Mouse (Mus musculus) kidney, postnatal 4 days (tissue): Measurements from ENCODE around the gene Zmat3.

ENCODE experiments used
- DNase-seq, 2 experiments: peaks; one replicate each; pipeline ENCODE4 v3.0.0; 2021; ENCODE audit warnings: mixed read lengths in 2 of 2

Gene Zmat3

DNA sequence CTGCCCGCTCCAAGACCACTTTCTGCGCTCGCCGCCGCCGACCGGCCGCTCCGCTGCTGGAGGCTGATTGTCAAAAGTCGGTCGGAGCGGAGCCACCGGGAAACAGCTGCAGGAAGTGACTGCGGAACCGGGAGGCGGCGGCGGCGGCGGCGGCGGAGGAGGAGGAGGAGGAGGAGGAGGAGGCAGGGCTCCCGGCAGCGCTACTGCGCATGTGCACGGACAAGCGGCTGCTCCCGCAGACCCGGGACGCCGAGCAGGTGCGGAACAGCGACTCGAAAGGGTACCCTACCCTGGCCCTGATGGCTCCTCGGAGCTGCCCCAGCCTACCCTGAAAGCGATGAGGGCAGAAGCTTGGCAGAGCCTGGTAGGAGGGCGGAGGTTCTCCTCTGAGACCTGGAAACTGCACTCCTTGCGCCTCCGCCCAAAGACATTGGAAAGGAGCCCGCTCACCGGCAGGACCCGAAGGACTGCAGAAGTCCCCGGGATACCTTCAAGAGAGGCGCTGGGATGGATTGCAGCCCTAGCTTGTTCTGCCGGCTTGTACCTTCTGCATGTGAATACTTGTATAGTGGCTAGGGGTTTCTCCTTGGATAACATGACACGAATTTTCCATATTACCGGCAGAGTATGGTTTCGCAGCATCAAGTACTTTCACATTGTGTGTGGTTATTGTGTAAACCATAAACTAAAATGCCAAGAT is at the start of gene Zmat3:
TSS of gene Zmat3 (minus strand) at position 469 of the 700 bp plus-strand sequence.
- peak; percentile 85 to 91 for DNase-seq

DNA sequence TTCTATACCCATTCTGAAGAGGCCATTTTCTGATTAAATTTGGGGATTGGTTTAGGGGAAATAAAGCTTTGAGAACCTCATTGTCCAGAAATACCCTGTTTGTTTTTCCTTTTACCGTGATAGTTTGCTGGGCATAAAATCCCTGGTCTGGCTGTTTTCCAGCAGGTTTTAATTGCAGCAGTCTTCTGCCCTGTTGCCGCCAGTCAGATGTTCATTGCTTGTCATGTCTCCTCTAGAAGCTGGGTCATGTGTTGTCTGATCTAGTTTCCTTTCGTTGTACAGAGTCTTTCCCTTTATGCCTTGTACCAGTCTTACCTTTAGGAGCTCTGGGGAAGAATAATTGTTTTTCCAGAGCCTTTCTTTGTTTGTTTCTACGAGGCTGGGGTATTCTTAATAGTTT is 48.6 kb upstream of the Zmat3 start:
- DNase-seq, result no peak

DNA sequence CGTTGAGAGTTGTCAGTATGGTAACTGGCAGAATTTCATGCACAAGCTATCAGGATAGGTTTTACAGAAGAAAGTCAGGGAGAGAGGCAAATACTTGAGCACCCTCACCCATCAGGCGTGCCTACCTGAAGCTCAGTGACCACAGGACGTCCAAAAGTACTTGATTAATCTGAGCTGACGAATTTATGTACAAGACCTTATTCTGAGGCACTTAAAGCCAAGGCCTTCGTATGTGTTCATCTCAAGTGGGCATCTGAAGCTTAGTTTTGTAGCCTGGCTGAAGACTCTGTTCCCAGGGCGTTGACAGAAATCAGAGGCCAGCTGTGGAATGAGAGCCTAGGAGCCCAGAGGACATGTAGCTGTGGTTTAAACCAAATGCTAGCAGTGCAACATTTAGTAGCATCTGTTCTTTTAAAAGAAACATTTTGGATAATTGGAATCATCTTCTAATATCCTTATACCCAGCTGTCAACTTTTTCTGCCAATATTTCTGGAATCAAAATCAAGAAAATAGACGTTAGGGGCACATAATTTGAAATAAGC is 46.8 kb upstream of the Zmat3 start:
- no peak for DNase-seq

DNA sequence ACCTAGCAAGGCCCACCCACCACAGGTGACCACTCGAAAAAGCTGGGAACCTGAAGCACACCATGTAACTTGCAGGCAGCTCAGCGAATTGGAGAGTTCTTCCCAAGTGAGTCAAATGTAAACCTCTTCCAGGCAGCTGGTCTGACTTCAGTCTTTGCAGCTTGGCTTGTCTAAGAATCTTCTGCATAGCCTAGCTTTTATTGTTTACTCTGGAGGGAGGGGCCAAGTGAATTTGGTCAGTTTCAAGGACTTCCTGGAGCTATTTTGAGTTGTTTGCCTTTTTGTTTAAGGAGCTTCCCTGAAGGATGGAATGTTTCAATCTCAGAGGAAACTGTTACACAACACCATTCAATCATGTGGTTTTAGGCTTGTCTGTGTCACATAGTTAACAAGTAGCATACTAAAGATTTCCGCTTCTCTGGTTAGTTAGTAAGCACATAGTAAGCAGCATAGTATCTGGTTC is 43.0 kb upstream of the Zmat3 start:
- DNase-seq, result no peak

DNA sequence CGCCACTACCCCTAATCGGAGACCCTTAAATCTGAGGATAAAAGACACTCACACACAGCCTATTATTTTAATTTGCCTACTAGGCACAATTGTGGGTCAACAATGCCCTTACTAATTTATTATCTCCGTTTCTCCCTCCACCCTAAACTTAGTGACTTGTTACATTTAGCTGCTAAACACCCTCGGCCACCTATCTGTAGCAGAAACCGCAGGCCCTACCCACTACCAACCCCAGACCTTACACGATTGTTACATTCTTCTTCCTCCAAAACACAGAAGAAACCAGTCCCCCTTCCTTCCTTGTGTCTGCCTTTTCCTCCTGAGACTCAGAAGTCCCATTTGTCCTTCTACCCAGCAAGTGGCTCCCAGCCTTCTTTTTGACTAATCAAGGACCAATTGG is 41.0 kb upstream of the Zmat3 start:
- no peak for DNase-seq

DNA sequence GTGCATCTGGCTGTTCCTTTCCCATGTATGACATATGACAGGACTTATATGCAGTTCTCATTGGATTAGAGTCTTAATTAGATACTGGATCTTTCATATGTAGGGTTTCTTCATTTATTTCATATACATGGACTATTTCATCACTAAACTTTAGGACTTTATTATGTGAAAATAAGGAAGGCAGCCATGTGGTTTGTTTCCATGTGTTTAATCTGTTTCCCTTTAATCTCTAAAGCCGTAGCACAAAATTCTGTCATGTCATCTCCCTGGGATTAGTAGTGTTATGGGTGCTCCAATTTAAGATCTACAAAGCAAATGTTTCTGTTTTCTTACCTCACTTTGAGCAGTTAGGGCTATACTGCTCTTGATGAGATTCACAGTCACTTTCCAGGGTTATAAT is 39.9 kb upstream of the Zmat3 start:
- no peak for DNase-seq

DNA sequence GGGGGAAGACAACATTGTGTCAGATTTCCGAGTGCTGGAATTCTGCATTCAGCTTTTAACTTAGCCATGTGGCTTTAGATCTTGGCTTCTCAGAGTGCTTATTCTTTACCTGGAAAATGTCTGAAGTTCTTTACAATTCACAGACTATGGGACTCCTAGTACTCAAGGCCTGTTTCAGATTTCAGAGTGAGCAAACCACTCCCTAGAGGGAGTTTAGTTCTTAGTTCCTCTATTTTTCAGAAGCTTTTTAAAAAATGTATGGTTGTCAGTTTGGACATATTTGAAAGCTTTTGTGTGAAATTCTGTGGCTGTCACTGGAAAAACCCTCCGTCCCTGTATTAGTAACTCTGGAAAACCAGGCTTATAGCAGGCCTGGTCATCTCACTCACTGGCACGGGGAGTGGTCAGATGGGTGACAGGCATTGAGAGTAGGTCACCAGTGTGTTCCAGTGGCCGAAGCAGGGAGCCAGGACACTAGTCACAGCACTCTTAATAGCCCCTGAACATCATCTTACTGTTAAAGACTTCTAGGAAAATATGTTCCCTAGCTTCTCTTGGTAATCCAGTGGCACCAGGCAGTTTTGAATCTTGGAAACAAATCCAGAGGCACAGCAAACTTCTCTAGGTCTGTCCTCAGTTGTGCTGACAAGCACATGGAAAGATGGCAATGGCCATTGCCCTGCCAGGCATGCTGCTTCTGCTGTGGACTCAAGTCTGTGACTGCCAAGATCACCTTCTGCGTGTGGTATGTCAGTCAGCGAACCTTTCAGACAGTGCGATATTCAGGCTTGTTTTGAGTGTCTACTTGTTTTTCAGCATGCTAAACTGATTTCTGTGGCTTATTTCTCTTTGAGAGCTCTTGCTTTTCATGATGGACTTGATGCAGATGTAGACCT is 37.4 kb upstream of the Zmat3 start:
- DNase-seq, result no peak

DNA sequence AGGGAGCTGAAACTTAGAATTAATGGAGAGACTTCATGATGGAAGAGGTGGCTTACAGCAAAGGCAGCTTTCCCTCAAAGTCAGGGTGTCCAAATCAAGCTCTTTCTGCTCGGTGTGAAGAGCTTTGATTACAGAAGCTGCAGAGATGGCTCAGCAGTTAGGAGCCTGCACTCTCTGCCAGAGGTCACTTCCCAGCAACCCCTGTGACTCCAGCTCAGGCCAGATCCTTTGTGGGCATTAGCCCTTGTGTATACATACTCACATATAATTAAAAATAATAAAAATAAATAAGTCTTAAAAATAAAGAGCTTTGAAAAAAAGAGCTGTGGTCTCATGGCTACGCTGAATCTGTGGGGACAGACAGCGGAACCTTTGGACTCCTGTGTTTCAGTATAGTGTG is 35.8 kb upstream of the Zmat3 start:
- no peak for DNase-seq

DNA sequence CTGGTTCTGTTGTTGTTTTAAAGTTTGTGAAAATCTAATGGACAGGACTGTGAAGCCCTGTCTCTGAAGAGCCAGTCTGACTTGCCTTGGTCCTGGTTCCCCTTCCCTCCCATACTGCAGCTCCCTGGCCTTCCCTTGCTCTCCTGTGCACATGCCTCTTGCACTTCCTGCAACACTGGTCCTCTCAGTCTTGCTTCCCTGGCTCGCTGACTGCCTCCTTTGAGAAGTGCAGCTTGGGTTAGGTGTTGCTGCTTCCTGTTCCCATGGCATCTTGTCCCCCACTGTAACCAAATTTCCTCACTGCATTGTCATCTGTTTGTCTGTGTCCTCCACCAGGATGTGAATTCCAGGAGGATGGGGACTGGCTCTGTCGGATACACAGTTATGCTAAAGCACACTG is 34.1 kb upstream of the Zmat3 start:
- peak; percentile 14 to 30 for DNase-seq

DNA sequence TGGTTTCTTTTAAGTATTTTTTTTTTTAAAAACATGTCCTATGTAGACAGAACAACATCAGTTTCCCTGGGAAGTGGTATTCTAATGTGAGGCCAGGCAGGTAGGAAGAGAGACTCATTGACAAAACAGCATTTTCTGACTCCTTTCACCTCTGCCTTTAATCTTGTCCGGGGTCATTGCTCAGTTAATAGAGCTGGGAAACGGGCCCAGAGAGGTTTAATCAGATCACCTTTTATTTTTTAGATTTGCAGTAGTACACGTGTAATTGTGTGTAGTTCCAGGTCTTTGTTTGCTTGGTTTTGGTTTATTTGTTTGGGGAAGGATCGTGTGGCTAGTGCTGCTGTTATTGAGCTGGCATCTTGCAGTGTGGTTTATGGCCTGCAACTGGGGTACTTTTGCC is 33.6 kb upstream of the Zmat3 start:
- no peak for DNase-seq

DNA sequence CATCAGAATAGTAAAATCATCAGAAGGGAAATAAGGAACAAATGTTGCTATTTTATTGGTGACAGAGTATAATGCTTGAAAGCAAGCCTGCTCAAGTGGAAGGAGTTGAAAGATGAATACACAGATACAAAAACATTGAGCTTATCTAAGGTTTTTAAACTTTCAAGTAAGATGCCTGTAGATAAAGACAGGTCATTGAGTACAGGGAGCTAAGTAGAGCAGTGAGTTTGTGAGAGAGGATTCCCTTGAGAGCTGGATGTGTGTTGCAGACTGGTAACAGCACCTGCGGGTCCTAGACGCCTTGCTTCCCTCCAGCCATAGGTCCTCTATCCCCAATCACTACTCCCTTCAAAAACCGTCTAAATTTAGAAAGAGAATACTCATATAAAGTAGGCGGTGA is 32.8 kb upstream of the Zmat3 start:
- DNase-seq, result no peak

DNA sequence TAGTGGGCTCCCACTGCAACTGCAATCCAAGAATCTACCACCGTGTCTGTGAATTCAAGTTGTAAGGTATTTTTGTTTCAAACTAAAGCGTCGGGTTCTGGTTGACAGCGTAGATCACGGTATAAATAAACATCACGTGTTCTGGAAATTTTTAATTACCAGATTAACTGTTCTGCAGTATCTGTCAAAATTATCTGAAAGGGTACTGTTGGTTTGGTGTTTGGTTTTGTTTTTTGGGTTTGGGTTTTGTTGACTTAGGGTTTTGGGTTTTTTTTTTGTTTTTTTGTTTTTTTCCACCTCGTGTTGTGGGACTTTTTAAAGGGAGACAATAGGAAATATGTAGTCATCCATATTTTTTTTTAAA is 32.3 kb upstream of the Zmat3 start:
- DNase-seq, result no peak

DNA sequence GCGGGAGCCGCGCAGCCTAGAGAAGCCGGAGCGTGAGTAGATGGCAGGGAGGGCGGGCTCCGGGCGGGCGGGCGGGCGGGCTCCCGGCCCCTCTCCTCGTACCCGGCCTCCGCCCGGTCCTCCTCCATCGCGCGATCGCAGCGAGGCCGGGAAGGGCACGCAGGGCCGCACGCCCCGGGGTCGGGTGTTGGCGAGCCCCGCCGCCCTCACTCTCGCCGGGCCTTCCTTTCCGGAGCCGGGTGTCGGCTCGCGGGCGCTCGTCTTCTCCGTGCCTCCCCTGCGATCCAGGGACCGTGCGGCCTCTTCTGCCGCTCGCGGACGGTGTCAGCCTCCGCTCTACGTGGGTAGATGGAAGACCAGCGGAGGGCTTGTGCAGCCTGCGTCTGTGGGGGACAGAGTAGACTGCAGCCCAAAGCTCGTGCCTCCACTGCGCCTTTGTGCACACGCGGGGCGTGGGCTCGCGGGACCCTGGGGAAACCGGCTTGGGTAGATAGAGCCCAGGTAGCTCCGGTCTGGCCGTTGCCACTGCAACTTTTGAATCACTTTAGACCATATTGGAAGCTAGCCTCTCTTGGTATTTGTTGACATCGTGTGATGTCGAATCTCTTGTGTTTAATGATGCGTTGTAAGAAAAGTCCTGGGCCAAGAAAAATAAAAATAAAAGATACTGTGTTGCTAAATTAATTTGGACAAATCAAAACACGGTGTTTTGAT is 31.8 kb upstream of the Zmat3 start, which contains the start of gene Pik3ca:
TSS of gene Pik3ca (plus strand) at position 211 of the 714 bp plus-strand sequence.
- peak; percentile 68 to 78 for DNase-seq

DNA sequence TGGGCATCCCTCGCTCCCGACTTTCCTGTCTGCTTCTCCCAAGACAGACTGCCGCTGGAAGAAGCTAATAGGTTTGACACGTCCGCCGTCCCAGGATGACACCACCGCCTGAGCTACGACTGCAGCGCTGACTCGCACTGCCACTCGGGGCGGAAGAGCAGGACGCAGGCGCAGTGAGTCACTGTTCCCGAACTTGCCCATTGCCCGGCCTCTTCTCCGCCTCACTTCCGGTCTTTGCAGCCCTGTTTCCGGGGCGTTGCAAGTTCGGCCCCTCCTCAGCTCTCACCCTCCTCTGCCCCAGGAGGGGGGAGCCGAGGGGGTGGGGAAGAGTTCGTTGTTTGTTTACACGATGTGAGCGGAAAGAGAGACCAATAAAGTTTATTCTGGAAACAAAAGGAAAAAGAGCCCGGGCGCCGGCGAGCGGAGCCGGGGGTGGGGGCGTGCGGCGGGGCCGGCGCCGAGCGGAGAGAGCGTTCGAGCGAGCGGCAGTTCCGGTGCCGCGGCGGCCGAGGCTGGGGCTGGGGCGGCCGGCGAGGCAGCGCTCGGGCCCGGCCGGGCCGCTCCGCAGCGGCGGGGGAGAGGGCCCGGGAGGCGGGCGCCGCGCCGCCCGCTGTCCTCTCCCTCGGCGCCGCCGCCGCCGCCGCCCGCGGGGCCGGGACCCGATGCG is 31.1 kb upstream of the Zmat3 start:
- DNase-seq, result peak; percentile 96 to 98

DNA sequence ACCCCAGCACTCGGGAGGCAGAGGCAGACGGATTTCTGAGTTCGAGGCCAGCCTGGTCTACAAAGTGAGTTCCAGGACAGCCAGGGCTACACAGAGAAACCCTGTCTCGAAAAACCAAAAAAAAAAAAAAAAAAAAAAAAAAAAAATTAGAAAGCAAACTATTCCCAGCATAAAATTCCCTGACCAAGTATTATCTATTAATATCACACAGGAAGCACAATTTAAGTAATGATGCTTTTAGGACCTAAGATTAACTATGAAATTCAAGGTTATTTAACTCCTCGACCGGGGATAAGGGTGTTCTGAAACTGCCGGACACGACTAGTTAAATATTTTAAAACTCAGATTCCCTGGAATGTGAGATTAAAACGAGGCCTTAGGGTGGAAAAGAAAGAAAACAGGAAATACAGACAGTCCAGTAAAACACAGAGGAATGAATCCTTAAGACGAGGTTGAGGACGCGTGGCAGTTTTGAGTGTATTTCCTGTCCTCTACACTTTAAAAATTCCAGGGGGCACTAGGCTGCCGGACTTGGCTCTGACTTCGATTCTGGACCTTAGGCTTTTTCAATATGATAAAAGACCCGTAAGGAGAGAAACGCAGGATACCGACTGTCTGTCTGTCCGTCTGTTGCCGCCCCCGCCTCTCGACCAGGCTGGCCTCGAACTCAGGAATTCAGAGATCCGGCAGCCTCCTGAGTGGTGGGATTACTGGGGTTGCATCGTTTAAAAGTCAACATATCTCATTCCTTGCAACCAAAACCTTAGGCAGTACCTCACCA is 30.1 kb upstream of the Zmat3 start:
- peak; percentile 52 to 66 for DNase-seq

DNA sequence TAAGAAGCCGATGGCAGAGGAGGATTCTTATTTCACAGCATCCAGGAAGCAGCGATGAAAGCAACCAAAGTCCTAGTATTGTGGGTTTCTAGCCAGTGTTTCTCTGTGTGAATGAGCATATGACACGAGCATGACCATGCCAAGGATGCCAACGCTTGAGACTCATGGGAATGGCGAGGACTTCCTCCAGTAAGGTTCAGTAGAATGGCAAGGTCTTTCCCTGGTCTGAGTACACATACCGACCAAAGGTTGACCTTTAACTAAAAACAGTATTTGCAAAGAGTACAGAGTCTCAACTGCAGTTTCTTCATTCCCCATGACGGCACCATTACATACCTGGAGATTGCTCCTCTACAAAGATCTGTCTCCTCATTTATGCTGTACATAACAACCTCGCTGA is 28.2 kb upstream of the Zmat3 start:
- DNase-seq, result no peak

DNA sequence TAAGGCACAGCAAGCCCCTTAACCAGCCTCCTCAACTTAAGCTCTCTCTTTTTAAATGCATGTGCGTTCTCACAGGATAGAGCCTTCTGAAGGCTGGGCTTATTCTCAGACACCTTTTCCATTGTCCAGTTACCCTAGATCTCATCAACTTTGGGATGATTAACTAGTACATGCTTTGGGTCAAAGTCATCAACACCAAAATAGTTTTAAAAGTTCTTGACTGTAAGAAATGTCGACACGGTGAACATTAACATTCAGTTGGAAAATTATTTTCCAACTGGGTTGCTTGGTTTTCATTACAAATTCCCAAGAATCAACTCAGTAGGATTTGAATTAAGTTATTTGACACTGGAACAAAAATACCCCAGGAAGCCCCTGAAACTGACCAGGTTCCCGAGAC is 27.0 kb upstream of the Zmat3 start:
- no peak for DNase-seq

DNA sequence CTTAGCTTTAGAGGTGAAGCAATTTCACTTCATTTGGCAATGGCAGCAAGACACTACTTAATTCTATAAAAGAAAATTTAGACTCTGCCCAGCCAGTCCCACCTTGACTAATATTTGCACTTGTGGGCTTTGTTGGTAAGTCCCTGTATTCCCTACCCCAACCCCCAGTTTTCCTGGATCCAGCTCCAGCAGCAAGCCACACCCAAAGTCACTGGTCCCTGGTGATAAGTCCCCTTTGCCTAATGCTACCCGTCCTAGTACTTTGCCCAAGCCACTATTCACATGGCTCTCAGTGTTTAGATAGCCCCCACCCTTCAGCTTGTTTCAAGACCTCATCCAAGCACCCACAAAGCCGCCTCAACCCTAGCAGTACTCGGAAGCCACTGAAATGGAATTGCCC is 15.7 kb upstream of the Zmat3 start:
- DNase-seq, result no peak

DNA sequence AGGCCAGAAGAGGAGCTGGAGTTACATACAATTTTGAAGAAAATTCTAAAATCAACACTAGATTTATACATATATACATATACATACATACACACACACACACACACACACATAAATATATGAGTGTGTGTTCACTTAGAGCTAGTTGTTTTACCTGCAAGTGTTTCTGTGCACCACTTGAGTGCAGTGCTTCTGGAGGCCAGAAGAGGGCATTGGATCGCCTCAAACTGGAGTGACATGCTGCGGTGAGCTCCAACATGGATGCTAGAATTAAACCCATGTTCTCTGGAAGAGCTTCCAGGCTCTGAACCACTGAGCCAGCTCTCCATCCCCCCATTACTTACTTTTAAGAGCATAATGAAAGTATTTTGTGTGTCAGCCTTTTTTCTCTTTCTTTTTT is 14.1 kb upstream of the Zmat3 start:
- DNase-seq, result peak; percentile 45 to 57

DNA sequence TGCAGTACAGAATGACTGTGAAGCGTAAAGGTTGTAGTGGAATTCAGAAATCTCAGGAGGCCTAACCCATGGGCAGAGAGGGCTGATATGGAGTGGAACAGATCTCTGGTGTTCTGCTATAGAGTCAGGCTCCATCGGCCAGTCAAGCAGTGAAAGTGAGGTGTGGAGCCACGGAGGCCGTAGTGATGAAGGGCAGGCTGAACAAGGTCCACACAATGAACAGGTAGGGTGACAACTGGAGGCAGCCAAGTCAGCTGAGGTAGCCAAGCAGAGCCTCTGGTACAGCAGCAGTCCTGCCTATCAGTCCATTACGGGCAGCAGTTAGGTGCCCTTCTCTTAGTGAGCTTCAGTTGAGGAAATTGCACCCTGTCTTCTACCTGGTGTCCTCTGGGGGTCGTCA is 7.4 kb upstream of the Zmat3 start:
- no peak for DNase-seq

DNA sequence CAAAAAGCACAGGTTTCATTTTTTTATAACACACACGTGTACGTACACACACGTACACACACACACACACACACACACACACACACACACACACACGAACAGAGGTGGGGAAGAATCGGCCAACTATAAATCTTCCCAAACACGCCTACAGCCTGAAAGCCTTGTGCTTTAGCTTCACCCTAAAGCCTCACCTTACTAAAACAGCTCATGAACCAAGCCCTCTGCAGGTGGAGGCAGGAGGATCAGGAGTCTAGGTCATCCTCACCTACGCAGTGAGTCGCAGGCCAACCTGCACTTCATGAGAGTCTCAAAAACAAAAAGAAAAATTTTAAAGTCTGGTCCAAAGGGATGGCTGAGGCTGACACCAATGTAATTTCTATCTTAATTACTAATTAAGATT is 6.7 kb upstream of the Zmat3 start:
- DNase-seq, result no peak

DNA sequence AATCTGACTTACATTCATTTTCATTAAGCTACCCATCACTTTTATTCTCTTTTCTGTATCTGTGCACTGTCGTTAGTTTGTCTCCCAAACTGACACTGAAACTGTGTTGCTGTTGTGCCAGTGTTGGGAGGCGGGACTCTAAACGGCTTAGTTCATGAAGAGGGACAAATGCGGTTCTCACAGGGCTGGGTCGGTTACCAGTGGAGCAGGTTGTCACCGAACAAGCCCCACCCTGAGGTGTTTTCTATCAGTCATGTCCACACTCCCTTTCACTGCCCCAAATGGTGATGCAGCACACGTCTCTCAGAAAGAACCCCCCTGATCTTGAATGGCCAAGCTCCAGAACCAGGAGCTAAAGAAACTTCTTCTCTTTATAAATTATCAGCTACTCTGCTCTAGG is 6.1 kb upstream of the Zmat3 start:
- DNase-seq, result no peak
